Mouse (Mus musculus) yolk sac, embryonic 10.5 days (tissue): Measurements from ENCODE around the gene Ccdc63.
A peak's percentile ranks its signal among the peaks of the same experiment; 100 is the strongest.
"Not testable (repeated sequence)": the region's sequence is repeated elsewhere in the genome, so short reads cannot be mapped to it uniquely, and the experiment has no call there.

ENCODE experiments used
- DNase-seq: peaks from one replicate; pipeline ENCODE4 v3.0.0-alpha.2; 2017; ENCODE audit warnings: low spot score

Ccdc63 gene

GRCm38 (mm10) chr5:122149259-122149658, 8.6 kb upstream of the Ccdc63 start:
- no peak for DNase-seq

GRCm38 (mm10) chr5:122148107-122148506, 7.5 kb upstream of the Ccdc63 start:
- no peak for DNase-seq

- DNase-seq = no peak
Observed at GRCm38 (mm10) chr5:122146609-122147008, 6.0 kb upstream of the Ccdc63 start.

- no peak for DNase-seq
Observed at GRCm38 (mm10) chr5:122146056-122146580, 5.5 kb upstream of the Ccdc63 start.

GRCm38 (mm10) chr5:122145381-122146055, 4.9 kb upstream of the Ccdc63 start:
- DNase-seq = no peak

- no peak for DNase-seq
Observed at GRCm38 (mm10) chr5:122144825-122145224, 4.2 kb upstream of the Ccdc63 start.

- no peak for DNase-seq
Observed at GRCm38 (mm10) chr5:122143543-122143942, 2.9 kb upstream of the Ccdc63 start.

- DNase-seq = no peak
Observed at GRCm38 (mm10) chr5:122142230-122142992, 1.8 kb upstream of the Ccdc63 start.

GRCm38 (mm10) chr5:122139771-122140170, 852 bp downstream of the Ccdc63 start:
- DNase-seq = not testable (repeated sequence)

GRCm38 (mm10) chr5:122138856-122139255, 1.8 kb downstream of the Ccdc63 start:
- DNase-seq = no peak

- no peak for DNase-seq
Observed at GRCm38 (mm10) chr5:122136508-122137408, 3.9 kb downstream of the Ccdc63 start.

GRCm38 (mm10) chr5:122135290-122135882, 5.2 kb downstream of the Ccdc63 start:
- DNase-seq = no peak

GRCm38 (mm10) chr5:122134395-122135289, 6.0 kb downstream of the Ccdc63 start:
- DNase-seq = no peak

GRCm38 (mm10) chr5:122133050-122133389, 7.6 kb downstream of the Ccdc63 start:
- DNase-seq = no peak

- no peak for DNase-seq
Observed at GRCm38 (mm10) chr5:122132167-122133049, 8.2 kb downstream of the Ccdc63 start.

GRCm38 (mm10) chr5:122131076-122132051, 9.3 kb downstream of the Ccdc63 start:
- DNase-seq = peak; percentile 59

GRCm38 (mm10) chr5:122130341-122130998, 10.2 kb downstream of the Ccdc63 start:
- DNase-seq = no peak

GRCm38 (mm10) chr5:122129068-122129655, 11.5 kb downstream of the Ccdc63 start:
- peak; percentile 53 for DNase-seq
